Mouse (Mus musculus) erythroblast, embryonic 14.5 days (primary cell): Measurements from ENCODE around the gene Exosc10.

Experiments used
- GATA1 ChIP-seq: IDR thresholded peaks from 2 replicates; pipeline ENCODE4 v1.6.1; 2012; ENCODE audit warnings: low read length, inconsistent platforms, mixed read lengths
- TAL1 ChIP-seq: IDR thresholded peaks from 3 replicates; pipeline ENCODE4 v1.6.1; 2012; ENCODE audit warnings: low read length, inconsistent platforms, mixed read lengths

DNA sequence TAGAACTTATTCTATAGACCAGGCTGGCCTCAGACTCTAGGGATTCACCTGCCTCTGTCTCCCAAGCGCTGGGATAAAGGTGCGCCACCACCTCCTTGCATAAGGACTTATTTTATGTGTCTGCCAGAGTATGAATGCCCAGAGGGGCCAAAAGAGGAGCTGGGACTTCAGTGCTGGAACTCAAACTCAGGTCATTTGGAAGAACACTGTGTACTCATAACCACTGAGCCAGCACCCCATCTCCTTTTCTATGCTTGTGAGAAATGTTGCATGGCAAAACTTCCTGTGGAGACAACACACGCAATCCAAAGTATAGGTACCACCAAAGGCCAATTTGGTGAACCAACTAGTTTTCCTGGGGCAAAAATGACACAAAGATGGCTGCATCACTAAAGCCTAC, 38.5 kb downstream of the Exosc10 start:
- no peak for TF ChIP-seq GATA1
- no peak for TF ChIP-seq TAL1
